Mouse (Mus musculus) limb, embryonic 12.5 days (tissue): ENCODE measurements around the gene 9530053A07Rik. TPM values are rescaled to one million over a fixed set of nuclear protein-coding genes. Genes with fewer than 3 reads are reported as not detected.

Source experiments
- ATAC-seq: fragments of 200-750 bp; cut with Nextera tagmentation; 2 replicates; pipeline ENCODE4 v1.8.0; 2017; ENCODE audit warnings: low read depth, moderate TSS enrichment; ENCODE audit not compliant: insufficient number of reproducible peaks, insufficient read depth, low FRiP score, low TSS enrichment
- H3K27ac ChIP-seq: fragments of 300-500 bp; sonication (generic); 2 replicates; pipeline ENCODE4 v1.5.1; 2016; ENCODE audit warnings: mild to moderate bottlenecking, moderate library complexity
- H3K27me3 ChIP-seq: fragments of 300-500 bp; sonication (generic); 2 replicates; pipeline ENCODE4 v1.6.1; 2016; ENCODE audit warnings: mild to moderate bottlenecking, moderate library complexity
- H3K36me3 ChIP-seq: fragments of 300-500 bp; sonication (generic); 2 replicates; pipeline ENCODE4 v1.6.1; 2016; ENCODE audit warnings: mild to moderate bottlenecking, moderate library complexity
- H3K4me1 ChIP-seq: fragments of 300-500 bp; sonication (generic); replicated peaks from 2 replicates; pipeline ENCODE4 v1.6.1; 2016
- H3K4me2 ChIP-seq: fragments of 300-500 bp; sonication (generic); 2 replicates; pipeline ENCODE4 v1.6.1; 2016; ENCODE audit warnings: mild to moderate bottlenecking, moderate library complexity
- H3K4me3 ChIP-seq: fragments of 300-500 bp; sonication (generic); replicated peaks from 2 replicates; pipeline ENCODE4 v1.5.1; 2016; ENCODE audit warnings: mild to moderate bottlenecking
- H3K9ac ChIP-seq: fragments of 300-500 bp; sonication (generic); replicated peaks from 2 replicates; pipeline ENCODE4 v1.6.1; 2016; ENCODE audit warnings: mild to moderate bottlenecking, moderate library complexity
- H3K9me3 ChIP-seq: fragments of 300-500 bp; sonication (generic); 2 replicates; pipeline ENCODE4 v1.6.1; 2016; ENCODE audit warnings: mild to moderate bottlenecking, moderate library complexity
- WGBS: fragments of 180-500 bp; shearing (Covaris S2); methylation state at CpG from one replicate; pipeline ENCODE4 v1.1.7; 2016; 5-methylcytosine and 5-hydroxymethylcytosine counted together
- polyA plus RNA-seq: library from polyadenylated mRNA; unstranded; fragments of >200 nt; fragmentation: Nextera tagmentation; extraction: Ambion mirVana; gene quantifications from 2 replicates; pipeline ENCODE4 v1.2.1, GENCODE M21; 2016

9530053A07Rik gene
- polyA plus RNA-seq, 1 experiment from 2014 or later = 0.04 TPM

GRCm38 (mm10) chr7:28175358-28175757 is 46.1 kb downstream of the 9530053A07Rik start:
- Histone ChIP-seq H3K36me3 (peaks cover 44% of the 10 kb centered on the region), H3K4me3 (no peak overlapping the region), H3K27ac (no peak overlapping the region), H3K4me1 (peaks cover 15% of the 10 kb centered on the region), H3K9ac (no peak overlapping the region), H3K27me3 (no peaks in the 10 kb centered on the region), H3K4me2 (no peak overlapping the region), H3K9me3 (no peaks in the 10 kb centered on the region)
- no peak for ATAC-seq
- 88% methylated on average over 4 of the region's 4 CpGs for WGBS

DNA sequence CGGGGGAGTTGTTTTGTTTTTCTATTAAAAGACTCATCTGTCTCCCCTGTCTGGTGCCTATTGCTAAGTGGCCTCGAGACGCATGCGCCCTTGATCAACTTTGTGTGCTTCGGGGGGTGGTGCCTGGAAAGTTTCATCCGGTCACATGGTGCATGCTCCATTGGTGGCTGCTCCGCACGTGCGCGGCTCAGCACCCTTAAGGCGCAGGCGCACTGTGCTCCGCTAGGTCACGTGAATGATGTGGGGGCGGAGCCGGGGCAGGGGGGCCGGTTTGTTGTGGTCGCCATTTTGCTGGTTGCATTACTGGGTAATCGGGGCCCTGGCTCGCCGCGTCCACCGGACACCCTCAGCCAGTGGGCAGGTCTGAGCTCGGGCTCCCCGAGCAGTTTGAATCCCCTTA is 50.0 kb downstream of the 9530053A07Rik start, which contains the start of gene Dyrk1b:
TSS of gene Dyrk1b (plus strand) at position 242 of the 400 bp plus-strand sequence.
- Histone ChIP-seq H3K9ac (peak within 1 kb of the TSS; percentile 86), H3K4me3 (peak within 1 kb of the TSS; percentile 93), H3K27me3 (no peaks in the 10 kb centered on the region), H3K4me1 (peaks cover 12% of the 10 kb centered on the region), H3K36me3 (peaks cover 77% of the 10 kb centered on the region), H3K27ac (peak within 1 kb of the TSS; percentile 91), H3K9me3 (no peaks in the 10 kb centered on the region), H3K4me2 (peak within 1 kb of the TSS; percentile 95)
- ATAC-seq = peak; percentile 88
- WGBS = under 1% methylated on average over 25 of the region's 25 CpGs

GRCm38 (mm10) chr7:28179741-28180377 is 50.6 kb downstream of the 9530053A07Rik start:
- peak overlapping the region; percentile 93 for H3K4me3 ChIP-seq
- H3K36me3 ChIP-seq = peaks cover 80% of the 10 kb centered on the region
- ATAC-seq = peak; percentile 93
- no peaks in the 10 kb centered on the region for H3K9me3 ChIP-seq
- H3K4me1 ChIP-seq = peaks cover 12% of the 10 kb centered on the region
- 1% methylated on average over 35 of the region's 56 CpGs for WGBS
- no peaks in the 10 kb centered on the region for H3K27me3 ChIP-seq
- peak overlapping the region; percentile 86 for H3K9ac ChIP-seq
- peak overlapping the region; percentile 95 for H3K4me2 ChIP-seq
- peak overlapping the region; percentile 91 for H3K27ac ChIP-seq

DNA sequence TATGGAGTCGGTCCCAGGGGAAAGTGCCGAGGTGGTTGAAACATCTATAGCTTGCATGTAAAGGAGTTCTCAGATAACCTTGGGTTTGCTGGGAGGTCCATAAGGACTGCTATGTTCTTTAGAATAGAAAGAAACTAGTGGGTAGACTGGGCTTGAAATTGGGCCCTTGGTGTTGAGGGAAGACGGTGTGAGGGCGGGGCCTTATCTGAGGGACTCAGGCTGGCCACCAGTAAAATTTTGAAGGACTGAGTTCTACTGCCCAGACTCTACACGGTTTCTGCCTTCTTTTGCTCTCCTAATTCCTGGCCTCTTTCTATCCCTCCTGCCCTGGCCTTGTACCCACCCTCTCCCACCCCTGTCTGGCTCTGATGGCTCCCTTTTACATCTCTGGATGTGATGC is 51.6 kb downstream of the 9530053A07Rik start:
- 87% methylated on average over 5 of the region's 5 CpGs for WGBS
- peak overlapping the region; percentile 93 for H3K4me3 ChIP-seq
- H3K9me3 ChIP-seq = no peaks in the 10 kb centered on the region
- peaks cover 12% of the 10 kb centered on the region for H3K4me1 ChIP-seq
- peaks cover 80% of the 10 kb centered on the region for H3K36me3 ChIP-seq
- H3K27me3 ChIP-seq = no peaks in the 10 kb centered on the region
- H3K27ac ChIP-seq = peak overlapping the region; percentile 78; the same call in 1 of the 2 replicates
- no peak for ATAC-seq
- H3K9ac ChIP-seq = peak overlapping the region; percentile 86
- peak overlapping the region; percentile 95 for H3K4me2 ChIP-seq

- no peak for ATAC-seq
- H3K4me2 ChIP-seq = 0 out of 2 replicates have a peak overlapping the region, but pooled peaks have one; percentile 95
- H3K27me3 ChIP-seq = no peaks in the 10 kb centered on the region
- no peak overlapping the region for H3K9ac ChIP-seq
- H3K27ac ChIP-seq = no peak overlapping the region
- 0 out of 2 replicates have a peak overlapping the region, but pooled peaks have one; percentile 10 for H3K4me3 ChIP-seq
- 98% methylated on average over 12 of the region's 12 CpGs for WGBS
- no peaks in the 10 kb centered on the region for H3K9me3 ChIP-seq
- peaks cover 12% of the 10 kb centered on the region for H3K4me1 ChIP-seq
- H3K36me3 ChIP-seq = peaks cover 80% of the 10 kb centered on the region
Observed at GRCm38 (mm10) chr7:28181376-28181775, 52.1 kb downstream of the 9530053A07Rik start.

GRCm38 (mm10) chr7:28182320-28182719 is 53.1 kb downstream of the 9530053A07Rik start:
- ATAC-seq = no peak
- H3K4me3 ChIP-seq = no peak overlapping the region
- WGBS = 98% methylated on average over 21 of the region's 22 CpGs
- no peak overlapping the region for H3K4me2 ChIP-seq
- no peaks in the 10 kb centered on the region for H3K9me3 ChIP-seq
- no peak overlapping the region for H3K9ac ChIP-seq
- peaks cover 80% of the 10 kb centered on the region for H3K36me3 ChIP-seq
- H3K27me3 ChIP-seq = no peaks in the 10 kb centered on the region
- peaks cover 12% of the 10 kb centered on the region for H3K4me1 ChIP-seq
- H3K27ac ChIP-seq = no peak overlapping the region

GRCm38 (mm10) chr7:28185884-28186283 is 56.6 kb downstream of the 9530053A07Rik start:
- 95% methylated on average over 14 of the region's 14 CpGs for WGBS
- Histone ChIP-seq H3K9me3 (no peaks in the 10 kb centered on the region), H3K4me2 (no peak overlapping the region), H3K4me3 (no peak overlapping the region), H3K4me1 (peaks cover 5% of the 10 kb centered on the region), H3K36me3 (peaks cover 100% of the 10 kb centered on the region), H3K9ac (no peak overlapping the region), H3K27ac (no peak overlapping the region), H3K27me3 (no peaks in the 10 kb centered on the region)
- ATAC-seq = no peak

DNA sequence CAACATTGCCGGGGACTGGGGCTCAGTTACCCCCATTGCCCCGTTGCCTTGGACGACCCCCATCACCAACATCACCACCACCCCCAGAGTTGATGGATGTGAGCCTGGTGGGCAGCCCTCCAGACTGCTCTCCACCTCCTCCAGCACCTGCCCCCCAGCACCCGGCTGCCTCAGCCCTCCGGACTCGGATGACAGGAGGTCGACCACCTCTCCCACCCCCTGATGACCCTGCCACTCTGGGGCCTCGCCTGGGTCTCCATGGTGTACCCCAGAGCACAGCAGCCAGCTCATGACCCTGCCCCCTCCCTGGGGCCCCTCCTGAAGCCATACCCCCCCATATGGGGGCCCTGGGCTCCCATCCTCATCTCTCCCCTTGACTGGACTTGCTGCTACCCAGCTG is 57.4 kb downstream of the 9530053A07Rik start:
- Histone ChIP-seq H3K9me3 (no peaks in the 10 kb centered on the region), H3K4me3 (no peak overlapping the region), H3K36me3 (peaks cover 100% of the 10 kb centered on the region), H3K27ac (no peak overlapping the region), H3K27me3 (no peaks in the 10 kb centered on the region), H3K4me2 (no peak overlapping the region), H3K9ac (no peak overlapping the region), H3K4me1 (no peaks in the 10 kb centered on the region)
- 96% methylated on average over 6 of the region's 8 CpGs for WGBS
- ATAC-seq = no peak

DNA sequence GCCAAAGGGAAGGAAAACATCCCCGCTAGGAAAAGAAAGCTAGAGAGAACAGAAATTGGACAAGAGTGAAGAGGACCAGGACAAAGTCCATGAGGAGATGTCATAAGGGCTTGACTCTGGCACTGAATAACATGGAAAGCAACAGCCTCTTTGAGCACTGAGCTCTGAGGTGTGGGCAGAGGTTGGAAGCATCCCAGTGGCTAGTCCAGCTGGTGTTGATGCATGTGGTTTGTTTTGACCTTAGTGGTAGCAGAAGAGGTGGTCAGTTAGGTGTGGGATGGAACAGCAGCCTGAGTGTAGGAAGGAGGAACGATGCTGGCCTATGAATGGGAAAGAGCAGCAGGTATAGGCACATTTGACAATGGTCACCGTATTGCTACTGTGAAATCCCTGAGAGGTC is 62.2 kb downstream of the 9530053A07Rik start:
- Histone ChIP-seq H3K27ac (no peak overlapping the region), H3K9ac (no peak overlapping the region), H3K27me3 (no peaks in the 10 kb centered on the region), H3K4me2 (no peak overlapping the region), H3K4me1 (no peaks in the 10 kb centered on the region), H3K9me3 (no peaks in the 10 kb centered on the region), H3K36me3 (peaks cover 86% of the 10 kb centered on the region), H3K4me3 (no peak overlapping the region)
- 91% methylated on average over 3 of the region's 3 CpGs for WGBS
- ATAC-seq = no peak

- Histone ChIP-seq H3K27ac (no peak overlapping the region), H3K36me3 (peaks cover 85% of the 10 kb centered on the region), H3K9me3 (no peaks in the 10 kb centered on the region), H3K4me2 (no peak overlapping the region), H3K4me1 (no peaks in the 10 kb centered on the region), H3K9ac (no peak overlapping the region), H3K27me3 (no peaks in the 10 kb centered on the region), H3K4me3 (no peak overlapping the region)
- 97% methylated on average over 1 of the region's 1 CpGs for WGBS
- ATAC-seq = no peak
Observed at GRCm38 (mm10) chr7:28191903-28192302, 62.6 kb downstream of the 9530053A07Rik start.

DNA sequence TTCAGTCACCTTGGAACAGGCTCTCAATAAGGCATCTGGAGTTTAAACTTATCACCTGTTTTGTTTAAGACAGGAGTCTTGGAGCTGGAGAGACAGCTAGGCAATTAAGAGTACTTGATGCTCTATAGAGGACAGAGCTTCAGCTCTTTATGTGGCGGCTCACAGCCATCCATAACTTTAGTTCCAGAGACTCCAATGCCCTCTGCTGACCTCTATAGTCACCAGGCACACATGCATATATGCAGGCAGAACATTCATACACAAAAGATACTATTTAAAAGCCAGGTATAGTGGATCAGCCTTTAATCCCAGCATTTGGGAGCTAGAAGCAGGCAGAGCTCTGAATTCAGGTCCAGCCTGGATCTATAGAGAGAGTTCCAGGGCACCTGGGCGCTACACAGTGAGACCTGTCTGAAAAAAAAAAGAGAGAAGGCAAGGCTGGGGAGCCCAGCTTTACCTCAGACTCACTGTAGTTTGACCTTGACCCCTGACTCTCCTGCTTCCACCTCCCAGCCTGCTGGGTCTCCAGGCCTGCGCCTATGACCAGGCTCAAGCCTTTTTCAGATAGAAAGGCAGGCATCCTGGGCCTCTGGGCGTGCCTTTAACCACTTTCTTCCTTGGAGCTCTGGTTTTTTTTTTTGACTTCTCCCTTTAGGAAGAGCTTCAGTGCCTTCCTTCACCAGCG is 66.3 kb downstream of the 9530053A07Rik start:
- Histone ChIP-seq H3K27me3 (no peaks in the 10 kb centered on the region), H3K36me3 (peaks cover 71% of the 10 kb centered on the region), H3K4me2 (no peak overlapping the region), H3K9me3 (no peaks in the 10 kb centered on the region), H3K27ac (no peak overlapping the region), H3K4me3 (no peak overlapping the region), H3K4me1 (no peaks in the 10 kb centered on the region), H3K9ac (no peak overlapping the region)
- no peak for ATAC-seq
- 85% methylated on average over 5 of the region's 5 CpGs for WGBS
